Mouse (Mus musculus) gastrocnemius, postnatal 10 days (tissue): ENCODE results near the gene Aatf. TPM values are rescaled to one million over a fixed set of nuclear protein-coding genes. Genes with fewer than 3 reads are reported as not detected.

Source experiments
- DNase-seq: peaks from one replicate; pipeline ENCODE4 v3.0.0; 2021; ENCODE audit warnings: mixed read lengths
- long read RNA-seq, 2 experiments: library from polyadenylated mRNA; stranded (forward); transcript quantifications; one replicate each; pipeline ENCODE4 v2.0.0; 2021
- total RNA-seq, 2 experiments: library from RNA; stranded (reverse); gene quantifications; 2 replicates each; pipeline ENCODE4 v1.2.3; 2021

The Aatf gene
- 10 to 100 TPM; 13.0 to 15.7 TPM for total RNA-seq
- long read RNA-seq, experiment 1, transcript Aatf-201 (13 exons, 1,822 nt), result major isoform, 18 of 22 reads
- long read RNA-seq, experiment 1, partial matches to known transcripts, result 1 of 22 reads
- long read RNA-seq, experiment 1, other reads (novel, unspliced or antisense), result 3 of 22 reads
- long read RNA-seq, experiment 2, transcript Aatf-201 (13 exons, 1,822 nt), result major isoform, 8 of 14 reads
- long read RNA-seq, experiment 2, partial matches to known transcripts, result 3 of 14 reads
- long read RNA-seq, experiment 2, other reads (novel, unspliced or antisense), result 2 of 14 reads

DNA sequence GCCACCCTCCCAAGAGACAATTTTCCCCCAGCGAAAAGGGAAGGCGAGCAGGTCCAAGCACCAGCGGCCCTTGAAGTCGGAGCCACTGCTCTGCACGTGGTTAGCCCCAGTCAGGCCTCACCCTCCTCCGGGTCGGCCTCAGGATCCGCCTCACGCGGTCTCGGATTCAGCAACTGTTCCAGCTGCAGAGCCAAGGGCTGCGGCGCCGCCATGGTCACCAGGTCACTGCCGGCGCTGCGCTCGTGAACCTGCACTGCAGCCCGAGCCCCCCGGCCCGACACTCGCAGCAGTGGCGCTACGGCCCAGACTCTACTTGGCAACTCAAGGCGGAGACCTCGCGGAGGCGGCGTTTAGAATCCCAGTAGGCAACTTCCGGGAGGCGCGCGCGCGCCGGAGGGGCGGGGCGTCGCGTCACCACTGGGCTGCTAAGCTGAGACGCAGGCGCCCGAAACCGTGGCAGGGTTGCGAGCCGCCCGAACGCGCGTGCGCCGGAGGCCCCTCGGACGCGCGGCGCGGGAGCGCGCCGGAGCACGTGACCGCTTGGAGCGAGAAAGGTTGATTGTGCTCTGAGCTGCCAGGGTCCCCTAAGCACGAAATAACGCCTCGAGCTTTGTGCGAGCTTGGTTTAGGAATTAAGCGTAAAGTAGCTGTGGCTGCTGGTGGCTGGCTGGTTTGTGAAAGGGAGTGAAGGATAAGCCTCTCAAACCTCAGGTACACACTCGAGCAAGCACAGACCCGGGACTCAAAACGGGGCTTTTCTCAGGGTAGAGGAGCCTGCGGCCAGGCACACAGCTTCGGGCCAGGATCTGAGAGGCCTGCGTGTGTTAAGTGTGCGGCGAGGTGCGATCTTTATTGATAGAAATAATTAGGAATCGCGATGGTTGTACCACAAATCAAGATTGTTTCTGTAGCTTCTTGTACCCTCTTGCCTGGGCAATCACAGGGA, at the start of gene Aatf:
Aatf (minus strand) TSS at position 352 of the 946 bp plus-strand sequence.
- DNase-seq, result peak; percentile 97

DNA sequence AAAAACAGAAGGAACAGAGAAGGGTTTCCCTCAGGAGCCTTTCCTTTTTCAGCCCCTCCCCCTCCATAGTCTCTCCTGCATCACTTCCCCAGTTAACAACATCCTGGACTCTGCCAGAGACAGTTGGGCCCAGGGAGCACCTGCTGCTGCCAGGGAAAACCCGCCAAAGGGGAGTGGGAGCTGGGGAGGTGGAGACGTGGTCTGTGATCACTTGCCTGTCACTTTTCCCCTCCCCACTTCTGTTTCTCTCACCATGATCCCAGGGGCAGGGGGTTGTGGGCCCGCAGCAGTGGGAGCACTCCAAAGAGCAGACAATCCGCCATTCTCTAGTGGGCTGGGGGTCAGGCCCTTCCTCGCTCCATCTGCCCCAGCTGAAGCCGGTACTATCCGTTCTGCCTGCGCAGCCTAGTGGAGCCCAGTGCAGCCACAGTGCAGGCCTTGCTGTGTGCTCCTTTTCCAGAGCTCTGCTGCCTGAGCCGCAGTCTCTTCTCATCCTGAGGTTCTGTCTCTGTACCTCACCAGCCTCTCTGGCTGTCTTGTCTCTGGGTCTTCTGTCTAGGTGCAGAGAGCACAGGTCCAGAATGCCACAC, 49.5 kb upstream of the Aatf start:
- DNase-seq, result no peak

DNA sequence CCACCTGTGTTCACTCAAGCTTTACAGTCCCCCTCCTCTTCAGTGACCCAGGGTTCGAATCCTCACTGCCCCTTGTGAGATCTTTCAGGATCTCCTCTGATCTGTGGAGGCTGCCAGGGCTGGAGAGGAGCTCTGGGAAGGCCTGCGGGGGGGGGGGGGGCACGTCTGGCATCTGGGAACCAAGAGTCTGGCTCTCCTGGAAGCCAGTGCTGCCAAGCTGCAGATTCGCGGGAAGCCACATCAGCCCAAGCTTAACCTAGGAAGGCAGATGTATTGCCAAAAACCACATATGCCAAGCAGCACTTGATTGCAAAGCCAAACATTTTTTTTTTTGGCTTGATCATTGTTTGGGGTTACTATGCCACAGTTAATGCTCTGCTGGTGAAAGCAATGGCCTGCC, 48.2 kb upstream of the Aatf start:
- DNase-seq, result no peak

DNA sequence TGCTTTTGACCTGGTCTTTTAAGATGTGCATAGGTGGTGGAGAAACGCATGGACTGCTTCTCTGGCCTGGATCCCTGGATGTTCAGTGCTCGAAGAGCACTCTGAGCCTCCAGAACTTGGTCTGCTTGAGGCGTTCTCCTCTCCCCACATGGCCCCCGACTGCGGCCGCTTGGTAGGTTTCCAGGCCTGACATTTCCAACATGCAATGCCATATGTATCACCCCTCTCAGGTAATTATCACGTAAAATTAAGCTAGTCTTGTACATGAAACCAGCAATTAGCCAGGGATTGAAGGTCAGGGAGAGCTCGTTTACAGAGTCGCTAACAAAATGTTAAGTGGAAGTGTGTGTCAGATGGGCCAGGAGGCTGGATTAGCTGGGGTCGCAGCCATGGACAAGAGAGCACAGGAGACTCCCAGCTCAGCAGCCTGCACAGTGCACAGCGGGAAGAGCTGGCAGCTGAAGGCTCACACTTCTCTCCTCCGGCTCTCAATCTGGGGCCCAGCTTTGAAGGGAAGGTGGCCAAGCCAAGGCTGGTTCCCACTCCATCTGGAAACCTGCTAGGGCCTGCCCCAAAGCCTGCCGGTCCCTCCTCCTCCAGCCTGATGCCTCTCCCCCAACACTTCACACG, 40.6 kb upstream of the Aatf start:
- no peak for DNase-seq

DNA sequence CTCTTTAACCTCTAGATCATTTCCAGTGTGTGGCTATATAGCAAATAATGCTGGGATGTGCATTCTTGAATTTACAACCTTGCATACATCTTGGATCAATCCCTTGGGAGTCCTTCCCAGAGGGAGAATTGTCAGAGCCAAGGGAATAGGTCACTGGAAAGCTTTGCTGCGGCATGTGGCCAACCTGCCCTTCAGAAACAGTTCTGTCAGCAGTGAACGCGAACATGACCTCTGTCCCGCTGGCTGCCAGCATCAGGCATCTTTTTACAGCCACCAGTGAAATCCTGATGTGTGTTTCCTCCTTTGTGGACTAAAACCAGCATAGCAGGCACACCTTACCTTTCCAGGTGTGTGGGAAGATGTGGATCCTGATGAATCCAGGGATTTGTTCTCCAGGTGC, 38.0 kb upstream of the Aatf start:
- no peak for DNase-seq

DNA sequence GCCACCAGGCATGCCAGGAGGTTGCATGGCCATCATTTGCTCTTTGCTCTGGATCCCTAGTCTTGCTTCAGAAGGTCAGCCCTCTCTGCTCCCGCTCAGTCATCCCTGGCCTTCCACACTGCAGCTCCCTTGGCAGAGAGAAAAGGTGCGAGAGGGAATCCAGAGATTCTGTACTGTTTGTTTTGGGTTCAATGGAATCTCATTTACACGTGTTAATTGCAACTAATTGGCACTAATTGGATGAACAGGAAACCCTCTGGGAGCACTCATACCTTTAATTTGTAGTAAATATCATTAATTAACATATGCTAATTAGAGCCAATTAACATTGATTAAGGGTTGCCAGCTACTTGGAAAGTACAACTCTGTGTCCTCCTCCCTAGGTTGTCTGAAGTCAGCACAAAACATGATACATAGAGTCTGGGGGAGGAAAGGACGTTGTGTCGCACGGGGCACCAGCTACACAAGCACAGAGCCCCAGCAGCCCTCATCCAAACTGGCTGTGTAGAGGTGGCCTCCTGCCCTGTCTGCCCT, 36.0 kb upstream of the Aatf start:
- no peak for DNase-seq

DNA sequence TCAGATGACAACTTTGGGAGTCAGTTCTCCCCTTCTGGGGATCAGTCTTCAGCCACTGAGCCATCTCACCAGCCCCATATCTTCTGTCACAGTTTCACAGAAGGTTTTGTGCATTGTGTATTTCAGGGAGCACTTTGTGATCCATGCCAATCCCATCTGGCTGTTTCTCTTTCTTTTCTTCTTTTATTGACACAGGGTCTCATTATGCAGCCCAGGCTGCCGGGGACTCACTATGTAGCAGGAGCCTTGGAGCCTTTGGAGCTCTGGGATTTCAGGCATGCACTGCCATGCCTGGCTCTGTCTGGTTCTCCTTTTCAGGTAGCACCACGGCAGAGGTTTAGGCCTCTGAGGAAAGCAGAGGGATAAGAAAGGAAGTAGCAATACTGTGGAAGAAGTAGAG, 35.0 kb upstream of the Aatf start:
- DNase-seq, result no peak

DNA sequence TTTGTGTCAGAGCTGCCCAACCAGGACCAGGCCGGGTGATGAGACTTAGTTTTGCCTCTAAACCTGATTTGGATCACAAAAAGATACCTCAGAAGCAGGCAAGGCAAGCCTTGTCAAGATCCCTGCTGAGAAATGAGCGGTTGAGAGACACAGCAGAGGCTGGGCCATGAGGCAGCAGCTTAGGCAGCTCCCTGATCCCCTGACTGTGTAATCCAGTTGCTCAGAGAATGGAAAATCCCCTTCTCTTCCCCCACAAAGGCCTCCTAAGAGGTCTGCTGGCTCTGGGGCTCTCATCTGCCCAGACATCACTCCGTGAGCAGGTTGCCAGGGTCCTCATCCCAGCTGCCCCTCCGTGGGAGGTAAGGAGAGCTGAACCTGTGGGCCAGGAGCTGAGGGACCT, 26.7 kb upstream of the Aatf start:
- DNase-seq, result no peak

DNA sequence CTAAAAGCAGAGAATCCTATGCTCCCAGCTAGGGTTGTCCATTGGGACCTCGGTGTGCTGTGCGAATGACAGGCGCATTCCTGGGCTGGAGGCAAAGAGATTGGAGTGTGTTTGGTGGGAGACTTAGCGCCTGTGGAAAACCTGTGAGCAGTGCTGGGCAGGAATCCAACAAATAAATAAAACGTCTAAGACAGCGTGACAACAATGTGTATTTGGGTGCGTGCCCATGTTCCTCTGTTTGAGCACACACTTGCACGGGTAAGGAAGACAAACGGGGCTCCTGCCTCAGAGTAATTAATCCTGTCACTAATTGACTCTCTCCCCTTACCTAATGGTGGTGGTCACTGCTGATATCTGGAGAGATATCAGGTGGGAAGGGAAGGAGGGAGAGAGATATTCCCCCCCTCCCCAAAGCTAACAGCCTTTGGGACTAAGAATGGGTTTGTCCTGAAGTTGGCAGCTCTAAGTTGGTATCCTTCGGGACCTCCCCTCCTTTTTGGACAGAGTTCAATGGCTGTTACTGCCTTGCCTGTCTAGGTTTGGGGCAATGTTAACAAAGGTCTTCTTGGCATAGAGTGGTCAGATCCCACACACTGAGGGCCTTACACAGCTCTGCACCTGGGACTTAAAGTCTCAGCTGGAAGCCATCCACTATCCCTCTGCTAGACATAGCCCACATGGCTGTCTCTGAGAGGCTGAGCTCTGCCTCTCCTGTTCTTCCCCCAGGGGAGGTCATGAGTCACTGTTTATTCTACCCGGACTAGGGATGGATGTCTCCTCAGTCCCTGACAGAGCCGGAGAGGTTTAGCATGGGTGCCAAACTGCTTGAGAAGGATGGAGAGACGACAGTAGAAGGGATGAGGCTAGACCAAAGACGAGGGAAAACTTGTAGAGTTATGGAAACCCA, 16.7 kb upstream of the Aatf start:
- no peak for DNase-seq

DNA sequence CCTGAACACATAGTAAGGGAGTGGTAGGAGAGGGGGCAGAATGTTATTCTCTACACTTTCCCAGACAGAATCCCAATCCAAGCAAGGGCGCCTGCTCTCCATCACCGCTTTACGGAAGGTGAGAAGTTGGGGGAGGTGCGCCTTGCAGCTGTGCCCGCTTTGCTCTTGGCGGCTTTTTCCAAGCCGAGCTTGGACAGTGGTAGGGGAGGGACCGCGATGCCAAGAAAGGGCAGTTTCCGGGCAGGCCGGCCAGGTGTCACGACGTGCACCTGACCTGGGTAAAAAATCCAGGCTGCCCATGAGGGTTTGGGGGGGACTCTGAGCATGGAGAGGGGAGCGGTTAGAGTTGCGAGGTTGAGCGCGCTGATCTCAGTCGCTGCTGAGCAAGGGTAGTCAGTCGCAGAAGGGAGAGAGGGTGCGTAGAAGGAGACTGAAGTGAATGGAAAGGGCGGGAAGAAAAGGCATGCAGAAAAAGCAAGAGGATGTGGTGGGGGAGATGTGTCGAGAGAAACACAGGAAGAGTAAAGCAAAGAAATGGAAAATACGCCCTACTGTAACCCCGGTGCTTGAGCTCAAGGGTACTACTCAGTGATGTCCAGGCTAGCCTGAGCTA, 15.9 kb upstream of the Aatf start:
- DNase-seq, result no peak

DNA sequence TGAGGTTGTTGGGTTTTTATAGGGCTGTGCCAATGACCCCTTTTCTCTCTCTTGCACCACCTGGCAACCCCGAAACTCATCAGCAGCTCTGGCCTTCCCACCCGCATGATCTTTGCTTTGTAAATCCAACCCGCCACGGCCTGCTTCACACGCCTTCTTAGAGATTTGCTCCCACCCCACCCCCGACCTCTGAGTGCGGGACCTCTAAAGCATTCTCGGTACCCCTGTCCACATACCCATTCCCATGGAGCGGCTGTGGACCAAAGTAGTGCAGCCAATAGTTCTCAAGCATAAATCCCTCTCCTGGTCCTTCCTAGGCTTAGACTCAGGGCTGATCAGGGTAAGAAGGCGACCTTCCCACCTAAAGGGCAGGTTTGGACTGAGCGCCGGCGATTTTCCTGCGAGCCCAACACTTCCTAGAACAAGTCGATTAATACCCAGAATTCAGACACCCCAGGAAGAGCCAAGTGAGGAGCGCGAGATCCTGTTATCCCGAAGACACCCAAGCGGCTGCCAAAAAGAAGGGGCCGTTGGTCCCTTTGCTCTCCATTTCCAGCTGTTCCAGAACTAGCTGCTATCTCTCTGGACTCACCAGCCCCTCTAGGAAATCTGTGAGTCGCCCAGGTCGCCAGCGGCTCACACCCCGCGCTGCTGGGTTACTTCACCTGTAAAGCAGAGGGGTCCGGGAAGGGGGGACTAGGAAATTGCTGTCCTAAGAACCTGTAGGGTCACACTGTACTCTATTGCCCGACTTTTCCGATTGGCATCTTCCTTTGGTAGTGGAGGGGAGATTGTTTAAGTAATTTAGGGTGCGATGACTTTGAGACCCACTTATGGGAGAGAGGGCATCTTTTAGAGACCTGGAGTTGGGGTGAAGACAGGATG, 13.9 kb upstream of the Aatf start:
- DNase-seq, result no peak

DNA sequence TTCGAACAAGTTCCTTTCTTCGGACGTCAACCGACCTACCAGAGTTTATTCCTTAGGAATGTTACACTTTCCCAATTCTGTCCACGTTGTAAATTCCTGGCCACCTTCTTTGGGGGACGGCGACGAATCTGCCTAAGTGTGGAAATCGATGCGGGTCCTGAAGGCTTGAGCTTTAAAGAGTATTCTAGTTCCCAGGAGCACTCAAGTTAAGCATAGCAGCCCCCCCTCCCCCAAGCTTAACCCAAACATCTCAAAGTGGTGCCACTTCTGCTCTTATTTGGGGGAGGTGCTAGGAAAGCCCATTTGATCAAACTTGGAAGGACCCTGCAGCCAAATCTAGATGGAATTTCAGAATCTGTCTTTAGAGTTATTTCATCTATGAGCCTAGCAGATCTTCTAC, 13.1 kb upstream of the Aatf start:
- DNase-seq, result no peak

DNA sequence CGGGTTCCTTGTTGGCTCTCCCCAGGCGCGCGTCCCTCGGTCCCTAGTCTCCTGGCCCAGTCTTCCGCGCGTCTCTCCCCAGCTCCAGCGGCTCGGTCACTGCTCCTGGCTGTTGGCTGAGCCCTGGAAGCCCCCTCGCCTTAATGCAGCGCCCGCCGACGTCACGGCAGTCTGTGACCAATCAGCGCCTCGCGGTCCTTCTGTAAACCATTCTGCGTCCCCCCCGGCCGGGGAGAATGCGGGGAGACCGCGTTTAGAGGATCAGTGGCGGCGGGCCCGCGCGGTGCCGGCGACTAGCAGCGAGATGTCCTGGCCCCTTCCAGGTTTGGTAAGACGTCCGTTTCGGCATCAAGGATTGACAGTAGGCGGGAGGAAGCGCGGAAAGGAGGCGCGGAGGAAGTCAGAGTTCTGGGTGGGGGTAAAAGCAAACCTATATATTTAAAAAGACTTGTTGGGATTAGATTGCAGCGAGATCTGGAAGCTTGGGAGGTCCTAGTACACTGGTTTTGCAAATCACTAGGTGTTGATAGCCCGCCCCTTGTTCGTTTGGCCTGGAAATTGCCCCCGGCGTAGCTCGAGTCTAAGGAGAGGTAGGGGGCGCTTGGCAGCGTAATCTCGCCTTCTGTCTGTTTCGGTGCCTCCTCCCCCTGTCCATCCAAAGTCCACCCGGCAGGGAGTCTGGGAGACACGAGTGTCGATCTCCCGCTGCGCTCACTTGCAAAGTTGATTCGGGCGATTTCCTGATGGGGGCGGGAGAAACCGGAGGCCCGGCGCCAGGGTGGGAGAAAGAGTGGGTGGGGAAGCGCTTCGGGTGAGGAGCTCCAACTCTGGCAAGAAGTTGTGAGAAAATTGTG, 12.3 kb upstream of the Aatf start, which contains the start of gene Lhx1:
Lhx1 (minus strand) TSS at position 115 of the 854 bp plus-strand sequence.
- DNase-seq, result no peak

DNA sequence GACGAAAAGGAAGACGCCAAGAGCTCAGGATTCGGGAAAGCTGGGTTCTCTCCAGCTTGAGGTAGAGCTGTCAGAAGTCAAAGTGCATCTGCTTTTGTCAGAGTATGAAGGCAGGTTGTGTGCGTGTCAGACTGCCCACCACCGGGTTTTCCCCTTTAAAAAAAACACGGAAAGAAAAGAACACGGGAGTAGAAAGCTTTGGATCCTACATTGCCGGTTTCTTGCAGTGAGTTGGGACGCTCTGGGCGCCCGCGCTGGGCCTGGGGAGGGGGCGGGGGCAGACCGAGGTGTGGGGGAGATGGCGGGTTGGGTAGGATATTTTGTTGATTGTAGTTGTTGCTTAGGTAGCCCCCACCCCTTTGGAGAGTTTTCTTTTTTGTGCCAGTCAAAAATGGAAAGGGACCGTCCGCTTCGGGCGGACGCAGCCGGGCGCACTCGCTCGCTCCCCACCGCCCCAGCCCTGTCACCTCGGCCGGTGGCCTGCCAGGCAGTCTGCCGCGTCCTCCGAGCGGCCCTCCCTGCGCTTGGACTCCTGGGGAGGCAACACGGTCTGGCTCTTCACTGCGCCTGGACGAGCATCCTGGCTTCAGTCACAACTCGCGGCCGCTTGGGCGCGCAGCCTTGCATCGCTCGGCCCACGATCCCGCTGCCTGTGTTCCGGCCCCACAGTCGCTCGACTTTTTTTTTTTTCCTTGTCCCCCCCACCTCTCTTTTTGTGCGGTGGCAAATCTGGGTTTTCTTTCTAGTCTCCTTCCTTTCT, 11.4 kb upstream of the Aatf start:
- DNase-seq, result no peak

DNA sequence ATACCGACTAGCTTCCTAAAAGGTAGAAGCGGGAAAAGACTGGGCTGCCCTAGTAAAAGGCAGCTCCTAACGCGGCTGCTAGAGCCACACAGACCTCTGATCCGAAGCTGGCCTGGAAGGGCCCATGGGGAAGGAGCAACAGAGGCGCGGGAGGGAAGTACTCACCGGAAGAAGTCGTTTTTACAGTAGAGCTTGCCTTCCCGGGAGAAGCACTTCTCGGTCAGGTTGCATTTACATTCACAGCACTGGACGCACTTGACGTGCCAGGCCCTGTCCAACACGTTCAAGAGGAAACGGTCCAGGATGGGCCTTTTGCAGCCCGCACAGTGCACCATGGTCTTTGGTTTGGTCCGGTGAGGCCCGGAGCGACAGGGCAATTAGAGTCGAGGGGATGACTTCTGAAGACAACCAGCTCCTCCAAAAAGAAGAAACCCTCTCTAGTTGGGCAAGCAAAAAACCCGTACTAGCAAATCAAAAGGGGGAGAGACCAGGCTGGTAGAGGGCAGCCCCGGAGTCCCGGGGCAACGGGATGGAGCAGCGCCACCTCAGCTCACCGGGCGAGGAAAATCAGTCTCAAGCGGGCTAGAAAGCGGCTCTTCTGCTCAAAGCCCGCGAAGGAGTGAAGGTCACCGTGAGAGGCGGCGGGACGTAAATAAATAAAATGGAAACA, 10.7 kb upstream of the Aatf start:
- no peak for DNase-seq

DNA sequence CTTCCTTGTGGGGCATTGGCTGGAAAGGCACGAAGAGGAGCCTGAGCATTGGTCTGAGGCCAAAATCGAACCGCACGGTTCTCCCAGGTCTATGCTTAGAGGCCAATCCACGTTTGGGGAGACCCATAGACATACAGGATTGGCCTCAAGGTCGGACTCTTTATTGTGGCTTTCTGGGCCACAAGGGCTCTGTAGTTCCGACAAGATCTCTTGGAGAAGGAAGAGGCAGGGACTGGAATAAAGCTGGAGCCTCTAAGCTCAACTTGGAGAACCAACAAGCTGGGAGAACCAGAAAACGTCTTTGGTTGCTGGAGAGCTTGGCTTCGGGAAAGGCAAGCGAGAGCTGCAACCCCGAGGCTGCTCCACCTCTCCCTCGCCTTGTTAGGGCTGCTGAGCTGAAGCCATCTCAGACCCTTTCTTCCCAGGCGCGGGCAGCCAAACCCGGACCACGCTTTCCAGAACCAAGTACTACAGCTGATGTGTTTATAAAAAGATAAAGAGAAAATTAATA, 10.1 kb upstream of the Aatf start:
- no peak for DNase-seq
